Mouse (Mus musculus) neural tube, embryonic 12.5 days (tissue): ENCODE measurements around the gene Cd46. TPM values are rescaled to one million over a fixed set of nuclear protein-coding genes. Genes with fewer than 3 reads are reported as not detected.

Experiments
- ATAC-seq: fragments of 200-750 bp; cut with Nextera tagmentation; 2 replicates; pipeline ENCODE4 v1.8.0; 2017; ENCODE audit warnings: low read depth, mild to moderate bottlenecking, moderate TSS enrichment, moderate library complexity; ENCODE audit not compliant: low FRiP score
- H3K27ac ChIP-seq: fragments of 300-500 bp; sonication (generic); 2 replicates; pipeline ENCODE4 v1.5.1; 2016
- H3K27me3 ChIP-seq: fragments of 300-500 bp; sonication (generic); replicated peaks from 2 replicates; pipeline ENCODE4 v1.6.1; 2016; ENCODE audit warnings: mild to moderate bottlenecking
- H3K36me3 ChIP-seq: fragments of 300-500 bp; sonication (generic); 2 replicates; pipeline ENCODE4 v1.6.1; 2016; ENCODE audit warnings: mild to moderate bottlenecking
- H3K4me1 ChIP-seq: fragments of 300-500 bp; sonication (generic); 2 replicates; pipeline ENCODE4 v1.6.1; 2016
- H3K4me2 ChIP-seq: fragments of 300-500 bp; sonication (generic); replicated peaks from 2 replicates; pipeline ENCODE4 v1.6.1; 2016; ENCODE audit warnings: mild to moderate bottlenecking
- H3K4me3 ChIP-seq: fragments of 300-500 bp; sonication (generic); 2 replicates; pipeline ENCODE4 v1.5.1; 2016
- H3K9ac ChIP-seq: fragments of 300-500 bp; sonication (generic); 2 replicates; pipeline ENCODE4 v1.6.1; 2016; ENCODE audit warnings: mild to moderate bottlenecking
- H3K9me3 ChIP-seq: fragments of 300-500 bp; sonication (generic); 2 replicates; pipeline ENCODE4 v1.6.1; 2016; ENCODE audit warnings: mild to moderate bottlenecking
- WGBS: fragments of 180-500 bp; shearing (Covaris S2); methylation state at CpG from one replicate; pipeline ENCODE4 v1.1.7; 2016; 5-methylcytosine and 5-hydroxymethylcytosine counted together
- polyA plus RNA-seq: library from polyadenylated mRNA; unstranded; fragments of >200 nt; fragmentation: Nextera tagmentation; extraction: Ambion mirVana; gene quantifications from 2 replicates; pipeline ENCODE4 v1.2.1, GENCODE M21; 2016

The Cd46 gene
- polyA plus RNA-seq, 1 experiment from 2014 or later: 1.2 TPM

GRCm38 (mm10) chr1:195040437-195040836 lies 51.6 kb downstream of the Cd46 start:
- Histone ChIP-seq H3K36me3 (no peaks in the 10 kb centered on the region), H3K4me1 (no peaks in the 10 kb centered on the region), H3K4me2 (no peak overlapping the region), H3K9ac (no peak overlapping the region), H3K27me3 (no peaks in the 10 kb centered on the region), H3K27ac (no peak overlapping the region), H3K4me3 (no peak overlapping the region), H3K9me3 (no peaks in the 10 kb centered on the region)
- ATAC-seq: peak; percentile 68

- Histone ChIP-seq H3K4me2 (no peak overlapping the region), H3K9ac (no peak overlapping the region), H3K9me3 (no peaks in the 10 kb centered on the region), H3K36me3 (no peaks in the 10 kb centered on the region), H3K4me1 (no peaks in the 10 kb centered on the region), H3K27me3 (no peaks in the 10 kb centered on the region), H3K4me3 (no peak overlapping the region), H3K27ac (no peak overlapping the region)
- ATAC-seq: no peak
- WGBS: 77% methylated on average over 1 of the region's 1 CpGs
Observed at GRCm38 (mm10) chr1:195038386-195038785, 53.7 kb downstream of the Cd46 start.

GRCm38 (mm10) chr1:195037985-195038384 lies 54.1 kb downstream of the Cd46 start:
- WGBS: 95% methylated on average over 1 of the region's 1 CpGs

GRCm38 (mm10) chr1:195037483-195037882 lies 54.6 kb downstream of the Cd46 start:
- no peaks in the 10 kb centered on the region for H3K4me1 ChIP-seq
- H3K36me3 ChIP-seq: no peaks in the 10 kb centered on the region
- no peak overlapping the region for H3K4me2 ChIP-seq
- WGBS: 89% methylated on average over 6 of the region's 6 CpGs
- H3K27ac ChIP-seq: no peak overlapping the region
- ATAC-seq: no peak
- H3K9me3 ChIP-seq: no peaks in the 10 kb centered on the region
- H3K27me3 ChIP-seq: no peaks in the 10 kb centered on the region
- H3K4me3 ChIP-seq: no peak overlapping the region
- H3K9ac ChIP-seq: no peak overlapping the region

More at GRCm38 (mm10) chr1:195037985-195038384, 54.1 kb downstream of the Cd46 start:
- ATAC-seq: no peak
- Histone ChIP-seq H3K27ac (no peak overlapping the region), H3K9me3 (no peaks in the 10 kb centered on the region), H3K4me3 (no peak overlapping the region), H3K4me2 (no peak overlapping the region), H3K9ac (no peak overlapping the region), H3K36me3 (no peaks in the 10 kb centered on the region), H3K4me1 (no peaks in the 10 kb centered on the region), H3K27me3 (no peaks in the 10 kb centered on the region)

- ATAC-seq: no peak
- no peaks in the 10 kb centered on the region for H3K27me3 ChIP-seq
- H3K27ac ChIP-seq: no peak overlapping the region
- H3K9ac ChIP-seq: no peak overlapping the region
- WGBS: 52% methylated on average over 1 of the region's 1 CpGs
- no peaks in the 10 kb centered on the region for H3K36me3 ChIP-seq
- no peak overlapping the region for H3K4me3 ChIP-seq
- H3K9me3 ChIP-seq: no peaks in the 10 kb centered on the region
- H3K4me1 ChIP-seq: no peaks in the 10 kb centered on the region
- H3K4me2 ChIP-seq: no peak overlapping the region
Observed at GRCm38 (mm10) chr1:195033941-195034340, 58.1 kb downstream of the Cd46 start.

- H3K27me3 ChIP-seq: no peaks in the 10 kb centered on the region
- no peaks in the 10 kb centered on the region for H3K4me1 ChIP-seq
- H3K27ac ChIP-seq: no peak overlapping the region
- H3K9ac ChIP-seq: no peak overlapping the region
- 91% methylated on average over 1 of the region's 1 CpGs for WGBS
- H3K4me3 ChIP-seq: no peak overlapping the region
- no peak for ATAC-seq
- no peak overlapping the region for H3K4me2 ChIP-seq
- H3K36me3 ChIP-seq: no peaks in the 10 kb centered on the region
- no peaks in the 10 kb centered on the region for H3K9me3 ChIP-seq
Observed at GRCm38 (mm10) chr1:195032738-195033137, 59.3 kb downstream of the Cd46 start.

GRCm38 (mm10) chr1:195031786-195032185 lies 60.3 kb downstream of the Cd46 start:
- no peak overlapping the region for H3K27ac ChIP-seq
- no peak overlapping the region for H3K9ac ChIP-seq
- H3K4me3 ChIP-seq: no peak overlapping the region
- no peaks in the 10 kb centered on the region for H3K4me1 ChIP-seq
- H3K4me2 ChIP-seq: no peak overlapping the region
- no peak for ATAC-seq
- no peaks in the 10 kb centered on the region for H3K36me3 ChIP-seq
- H3K9me3 ChIP-seq: no peaks in the 10 kb centered on the region
- H3K27me3 ChIP-seq: no peaks in the 10 kb centered on the region

GRCm38 (mm10) chr1:195027507-195027906 lies 64.5 kb downstream of the Cd46 start:
- no peaks in the 10 kb centered on the region for H3K4me1 ChIP-seq
- H3K4me3 ChIP-seq: no peak overlapping the region
- H3K4me2 ChIP-seq: no peak overlapping the region
- no peaks in the 10 kb centered on the region for H3K27me3 ChIP-seq
- no peaks in the 10 kb centered on the region for H3K9me3 ChIP-seq
- no peak overlapping the region for H3K9ac ChIP-seq
- WGBS: 50% methylated on average over 1 of the region's 1 CpGs
- H3K36me3 ChIP-seq: no peaks in the 10 kb centered on the region
- ATAC-seq: no peak
- H3K27ac ChIP-seq: no peak overlapping the region

GRCm38 (mm10) chr1:195023848-195024247 lies 68.2 kb downstream of the Cd46 start:
- Histone ChIP-seq H3K27ac (no peak overlapping the region), H3K9ac (no peak overlapping the region), H3K4me1 (no peaks in the 10 kb centered on the region), H3K36me3 (no peaks in the 10 kb centered on the region), H3K4me2 (no peak overlapping the region), H3K27me3 (no peaks in the 10 kb centered on the region), H3K4me3 (no peak overlapping the region), H3K9me3 (no peaks in the 10 kb centered on the region)
- 89% methylated on average over 1 of the region's 1 CpGs for WGBS
- ATAC-seq: no peak

GRCm38 (mm10) chr1:195021831-195022230 lies 70.2 kb downstream of the Cd46 start:
- Histone ChIP-seq H3K4me3 (no peak overlapping the region), H3K27me3 (no peaks in the 10 kb centered on the region), H3K36me3 (no peaks in the 10 kb centered on the region), H3K4me1 (no peaks in the 10 kb centered on the region), H3K9me3 (no peaks in the 10 kb centered on the region), H3K9ac (no peak overlapping the region), H3K4me2 (no peak overlapping the region), H3K27ac (no peak overlapping the region)
- 59% methylated on average over 2 of the region's 2 CpGs for WGBS
- ATAC-seq: no peak

GRCm38 (mm10) chr1:195019062-195019600 lies 72.9 kb downstream of the Cd46 start:
- H3K36me3 ChIP-seq: no peaks in the 10 kb centered on the region
- H3K27ac ChIP-seq: no peak overlapping the region
- H3K4me1 ChIP-seq: no peaks in the 10 kb centered on the region
- H3K27me3 ChIP-seq: no peaks in the 10 kb centered on the region
- no peak overlapping the region for H3K4me2 ChIP-seq
- H3K9me3 ChIP-seq: no peaks in the 10 kb centered on the region
- H3K4me3 ChIP-seq: no peak overlapping the region
- 93% methylated on average over 5 of the region's 5 CpGs for WGBS
- H3K9ac ChIP-seq: no peak overlapping the region
- no peak for ATAC-seq

- Histone ChIP-seq H3K4me3 (no peak overlapping the region), H3K4me1 (no peaks in the 10 kb centered on the region), H3K9me3 (no peaks in the 10 kb centered on the region), H3K36me3 (no peaks in the 10 kb centered on the region), H3K9ac (no peak overlapping the region), H3K27me3 (no peaks in the 10 kb centered on the region), H3K4me2 (no peak overlapping the region), H3K27ac (no peak overlapping the region)
- ATAC-seq: peak; percentile 72
- 88% methylated on average over 9 of the region's 9 CpGs for WGBS
Observed at GRCm38 (mm10) chr1:195018089-195018999, 73.7 kb downstream of the Cd46 start.

GRCm38 (mm10) chr1:195017626-195018025 lies 74.4 kb downstream of the Cd46 start:
- ATAC-seq: no peak
- Histone ChIP-seq H3K36me3 (no peaks in the 10 kb centered on the region), H3K9ac (no peak overlapping the region), H3K4me3 (no peak overlapping the region), H3K27me3 (no peaks in the 10 kb centered on the region), H3K27ac (no peak overlapping the region), H3K9me3 (no peaks in the 10 kb centered on the region), H3K4me1 (no peaks in the 10 kb centered on the region), H3K4me2 (no peak overlapping the region)
- WGBS: 87% methylated on average over 4 of the region's 4 CpGs
